Mouse (Mus musculus) midbrain, postnatal 0 days (tissue): Measurements from ENCODE around the gene Lrmp. TPM values are rescaled to one million over a fixed set of nuclear protein-coding genes. Genes with fewer than 3 reads are reported as not detected.
A peak's percentile ranks its signal among the peaks of the same experiment; 100 is the strongest.
"Not testable (repeated sequence)": the region's sequence is repeated elsewhere in the genome, so short reads cannot be mapped to it uniquely, and the experiment has no call there.

ENCODE experiments used
- ATAC-seq: fragments of 200-750 bp; cut with Nextera tagmentation; 2 replicates; pipeline ENCODE4 v1.8.0; 2017; ENCODE audit warnings: moderate number of reproducible peaks, mild to moderate bottlenecking, moderate TSS enrichment, moderate library complexity; ENCODE audit not compliant: low FRiP score
- DNase-seq: peaks from one replicate; pipeline ENCODE4 v3.0.0-alpha.2; 2015; ENCODE audit warnings: low spot score
- H3K27ac ChIP-seq: fragments of 300-500 bp; sonication (generic); 2 replicates; pipeline ENCODE4 v1.5.1; 2014; ENCODE audit warnings: low read depth, mild to moderate bottlenecking, low read length, mixed read lengths
- H3K27me3 ChIP-seq: fragments of 300-500 bp; sonication (generic); 2 replicates; pipeline ENCODE4 v1.6.1; 2014; ENCODE audit warnings: low read length, control low read depth, mixed read lengths; ENCODE audit not compliant: insufficient read depth
- H3K36me3 ChIP-seq: fragments of 300-500 bp; sonication (generic); 2 replicates; pipeline ENCODE4 v1.6.1; 2014; ENCODE audit warnings: low read length, control low read depth, mixed read lengths; ENCODE audit not compliant: insufficient read depth
- H3K4me1 ChIP-seq: fragments of 300-500 bp; sonication (generic); 2 replicates; pipeline ENCODE4 v1.6.1; 2014; ENCODE audit warnings: mild to moderate bottlenecking, control low read depth, antibody characterized with exemption, low read length, mixed read lengths; ENCODE audit not compliant: insufficient read depth
- H3K4me2 ChIP-seq: fragments of 300-500 bp; sonication (generic); 2 replicates; pipeline ENCODE4 v1.6.1; 2014; ENCODE audit warnings: low read depth, mild to moderate bottlenecking, low read length, mixed read lengths; ENCODE audit not compliant: poor library complexity, severe bottlenecking
- H3K4me3 ChIP-seq: fragments of 300-500 bp; sonication (generic); 2 replicates; pipeline ENCODE4 v1.5.1; 2014; ENCODE audit warnings: low read depth, mild to moderate bottlenecking, low read length, moderate library complexity
- H3K9ac ChIP-seq: fragments of 300-500 bp; sonication (generic); replicated peaks from 2 replicates; pipeline ENCODE4 v1.6.1; 2014; ENCODE audit warnings: mild to moderate bottlenecking, low read length, moderate library complexity, mixed read lengths; ENCODE audit not compliant: poor library complexity, severe bottlenecking
- H3K9me3 ChIP-seq: fragments of 300-500 bp; sonication (generic); 2 replicates; pipeline ENCODE4 v1.6.1; 2016; ENCODE audit warnings: low read length, control low read depth
- CTCF ChIP-seq: IDR thresholded peaks from 2 replicates; pipeline ENCODE4 v1.5.1; 2016; ENCODE audit warnings: antibody characterized with exemption, mild to moderate bottlenecking
- WGBS: fragments of 180-500 bp; shearing (Covaris S2); extraction: QIAGEN DNeasy Blood & Tissue Kit; methylation state at CpG from one replicate; pipeline ENCODE4 v1.1.7; 2014; 5-methylcytosine and 5-hydroxymethylcytosine counted together
- polyA plus RNA-seq: library from polyadenylated mRNA; unstranded; fragments of >200 nt; fragmentation: Nextera tagmentation; extraction: Ambion mirVana; gene quantifications from 2 replicates; pipeline ENCODE4 v1.2.1, GENCODE M21; 2015
- total RNA-seq: library from RNA; depleted of rRNA; stranded (reverse); fragments of >200 nt; gene quantifications from 2 replicates; pipeline ENCODE4 v1.2.3, GENCODE M21; 2014

The Lrmp gene
- total and polyA plus RNA-seq, 2 experiments from 2014 or later = 0.59 to 1.8 TPM

- H3K9me3 ChIP-seq = no peaks in the 10 kb centered on the region
- 92% methylated on average over 8 of the region's 8 CpGs for WGBS
- no peak overlapping the region for H3K4me2 ChIP-seq
- no peak overlapping the region for H3K4me3 ChIP-seq
- no peaks in the 10 kb centered on the region for H3K4me1 ChIP-seq
- H3K9ac ChIP-seq = no peak overlapping the region
- no peaks in the 10 kb centered on the region for H3K36me3 ChIP-seq
- H3K27me3 ChIP-seq = no peaks in the 10 kb centered on the region
- ATAC-seq (no peak), DNase-seq (no peak)
- no peak for TF ChIP-seq CTCF
- no peak overlapping the region for H3K27ac ChIP-seq
Observed at GRCm38 (mm10) chr6:145084343-145085117, 30.9 kb upstream of the Lrmp start.

GRCm38 (mm10) chr6:145088451-145089113 lies 26.9 kb upstream of the Lrmp start:
- no peak overlapping the region for H3K4me2 ChIP-seq
- no peak overlapping the region for H3K9ac ChIP-seq
- H3K4me3 ChIP-seq = no peak overlapping the region
- H3K9me3 ChIP-seq = no peaks in the 10 kb centered on the region
- no peak for ATAC-seq
- H3K27ac ChIP-seq = no peak overlapping the region
- H3K36me3 ChIP-seq = no peaks in the 10 kb centered on the region
- peak; percentile 79 for TF ChIP-seq CTCF
- WGBS = 48% methylated on average over 4 of the region's 4 CpGs
- H3K4me1 ChIP-seq = no peaks in the 10 kb centered on the region
- peak; percentile 47 for DNase-seq
- H3K27me3 ChIP-seq = no peaks in the 10 kb centered on the region

DNA sequence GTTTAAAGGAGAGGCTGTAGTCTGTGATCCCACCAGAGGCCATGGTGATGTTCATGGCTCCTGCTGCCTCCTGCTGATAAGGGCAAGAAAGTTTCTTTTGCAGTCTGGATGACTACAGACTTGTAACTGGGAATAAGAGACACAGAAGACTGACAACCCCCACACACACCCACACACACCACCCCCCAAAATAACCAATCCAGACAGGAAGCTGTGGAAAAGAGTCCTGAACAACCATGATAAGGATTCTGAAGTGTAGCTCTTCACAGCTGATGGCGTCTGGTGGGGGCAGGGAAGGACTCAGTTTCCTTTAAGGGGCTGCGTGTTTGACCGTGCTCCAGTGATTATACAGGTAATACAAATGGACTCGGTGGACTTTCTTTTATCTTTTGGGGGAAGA lies 26.1 kb upstream of the Lrmp start:
- Histone ChIP-seq H3K27me3 (no peaks in the 10 kb centered on the region), H3K4me2 (no peak overlapping the region), H3K36me3 (no peaks in the 10 kb centered on the region), H3K4me1 (no peaks in the 10 kb centered on the region), H3K27ac (no peak overlapping the region), H3K4me3 (no peak overlapping the region), H3K9ac (no peak overlapping the region), H3K9me3 (no peaks in the 10 kb centered on the region)
- no peak for DNase-seq
- ATAC-seq = no peak
- WGBS = 82% methylated on average over 4 of the region's 4 CpGs
- no peak for TF ChIP-seq CTCF

- TF ChIP-seq CTCF = no peak
- DNase-seq (no peak), ATAC-seq (no peak)
- no peaks in the 10 kb centered on the region for H3K36me3 ChIP-seq
- no peak overlapping the region for H3K4me3 ChIP-seq
- no peaks in the 10 kb centered on the region for H3K4me1 ChIP-seq
- no peak overlapping the region for H3K27ac ChIP-seq
- no peak overlapping the region for H3K9ac ChIP-seq
- H3K27me3 ChIP-seq = no peaks in the 10 kb centered on the region
- no peak overlapping the region for H3K4me2 ChIP-seq
- no peaks in the 10 kb centered on the region for H3K9me3 ChIP-seq
- 64% methylated on average over 6 of the region's 6 CpGs for WGBS
Observed at GRCm38 (mm10) chr6:145090201-145090863, 25.1 kb upstream of the Lrmp start.

- no peaks in the 10 kb centered on the region for H3K27me3 ChIP-seq
- H3K36me3 ChIP-seq = no peaks in the 10 kb centered on the region
- ATAC-seq (no peak), DNase-seq (no peak)
- no peak overlapping the region for H3K27ac ChIP-seq
- WGBS = 74% methylated on average over 5 of the region's 5 CpGs
- no peak overlapping the region for H3K9ac ChIP-seq
- no peaks in the 10 kb centered on the region for H3K4me1 ChIP-seq
- TF ChIP-seq CTCF = peak; percentile 41
- H3K4me3 ChIP-seq = no peak overlapping the region
- H3K9me3 ChIP-seq = no peaks in the 10 kb centered on the region
- H3K4me2 ChIP-seq = no peak overlapping the region
Observed at GRCm38 (mm10) chr6:145090928-145091327, 24.5 kb upstream of the Lrmp start.

GRCm38 (mm10) chr6:145091998-145092397 lies 23.5 kb upstream of the Lrmp start:
- ATAC-seq = no peak
- no peaks in the 10 kb centered on the region for H3K36me3 ChIP-seq
- H3K4me2 ChIP-seq = no peak overlapping the region
- no peaks in the 10 kb centered on the region for H3K4me1 ChIP-seq
- no peaks in the 10 kb centered on the region for H3K27me3 ChIP-seq
- DNase-seq = no peak
- no peak overlapping the region for H3K27ac ChIP-seq
- no peaks in the 10 kb centered on the region for H3K9me3 ChIP-seq
- no peak overlapping the region for H3K4me3 ChIP-seq
- H3K9ac ChIP-seq = no peak overlapping the region
- no peak for TF ChIP-seq CTCF
- WGBS = 80% methylated on average over 7 of the region's 7 CpGs

DNA sequence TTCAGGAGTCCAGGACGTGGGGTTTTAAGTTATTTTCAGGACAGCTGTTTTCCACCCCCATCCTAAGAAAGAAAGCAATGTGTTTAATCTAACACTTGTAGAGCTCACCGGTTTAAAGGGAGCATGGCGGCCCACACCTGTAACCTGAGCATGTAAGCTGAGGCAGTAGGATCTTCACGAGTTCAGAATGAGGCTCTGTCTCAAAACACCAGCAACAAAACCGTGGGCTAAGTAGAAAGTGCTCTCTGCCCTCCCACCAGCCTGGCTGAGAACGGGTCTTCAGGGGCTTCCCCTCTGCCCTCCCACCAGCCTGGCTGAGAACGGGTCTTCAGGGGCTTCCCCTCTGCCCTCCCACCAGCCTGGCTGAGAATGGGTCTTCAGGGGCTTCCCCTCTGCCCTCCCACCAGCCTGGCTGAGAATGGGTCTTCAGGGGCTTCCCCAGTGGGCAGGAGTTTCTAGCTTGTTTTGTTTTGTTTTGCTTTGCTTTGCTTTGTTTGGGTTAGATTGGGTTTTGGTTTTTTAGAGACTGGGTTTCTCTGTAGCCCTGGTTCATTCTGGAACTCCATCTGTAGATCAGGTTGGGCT lies 22.3 kb upstream of the Lrmp start:
- H3K27ac ChIP-seq, ATAC-seq, H3K9me3 ChIP-seq, H3K4me1 ChIP-seq, H3K4me3 ChIP-seq, H3K27me3 ChIP-seq, H3K36me3 ChIP-seq, H3K9ac ChIP-seq, H3K4me2 ChIP-seq, DNase-seq: not testable (repeated sequence)
- 58% methylated on average over 7 of the region's 7 CpGs for WGBS
